7 mouse cellular contexts compared by ENCODE assay signal in genomic region chr8:107292119-107292927, GRCm38 (mm10). TPM values are rescaled to one million over a fixed set of nuclear protein-coding genes. Genes with fewer than 3 reads are reported as not detected.
DNase-seq lines count a peak whose midpoint lies in the region; TF ChIP-seq lines count a peak whose summit lies in the region.

No protein-coding gene starts in this region.

- DNase-seq in liver, adult 2 months (ENCODE audit: extremely low read depth, low read depth, low spot score) = no peak
- no peak for DNase-seq in liver
- DNase-seq in hindbrain, embryonic 10.5 days (ENCODE audit: low spot score) = peak; percentile 5
- DNase-seq in mesoderm, embryonic 11.5 days (ENCODE audit: low read depth, low spot score) = peak; percentile 33
- DNase-seq in spleen, postnatal 36 days (ENCODE audit: low spot score in 2 of 2) = no peak
- no peak for DNase-seq in frontal cortex, postnatal 25 days (ENCODE audit: low spot score in 2 of 2)

- TF ChIP-seq POLR2A in liver, adult 2 months (IDR thresholded peaks at IDR 0.05; ENCODE audit: extremely low read depth, insufficient read depth, low read length) = no peak
- TF ChIP-seq POLR2A in cortical plate, adult 2 months (IDR thresholded peaks at IDR 0.05; ENCODE audit: extremely low read depth, insufficient read depth, low read length) = no peak

- H3K36me3 ChIP-seq in liver, adult 2 months (ENCODE audit: control insufficient read depth, insufficient read depth, low read length) = no peaks in the 10 kb centered on the region
- H3K36me3 ChIP-seq in hindbrain, embryonic 10.5 days = no peaks in the 10 kb centered on the region

- no peaks in the 10 kb centered on the region for H3K9me3 ChIP-seq in hindbrain, embryonic 10.5 days

- peaks cover 4% of the 10 kb centered on the region; the same call in 1 of the 2 replicates for H3K79me2 ChIP-seq in liver, adult 2 months (ENCODE audit: control insufficient read depth, insufficient read depth, low read length)

- H3K4me3 ChIP-seq in liver, adult 2 months (ENCODE audit: insufficient read depth, low read depth, low read length) = peak overlapping the region; percentile 58
- peak overlapping the region; percentile 93 for H3K4me3 ChIP-seq in cortical plate, adult 2 months (ENCODE audit: insufficient read depth, low read length)
- peak overlapping the region; percentile 98 for H3K4me3 ChIP-seq in hindbrain, embryonic 10.5 days

- 62% methylated on average over 18 of the region's 18 CpGs for WGBS in liver, adult 2 months
- WGBS in hindbrain, embryonic 10.5 days = 60% methylated on average over 18 of the region's 18 CpGs

- H3K9ac ChIP-seq in liver, adult 2 months (ENCODE audit: low read depth, low read length) = peak overlapping the region; percentile 59

- peak overlapping the region; percentile 64 for H3K27ac ChIP-seq in liver, adult 2 months (replicated peaks; ENCODE audit: insufficient read depth, low read depth, low read length)
- H3K27ac ChIP-seq in cortical plate, adult 2 months (ENCODE audit: insufficient read depth, low read length) = peak overlapping the region; percentile 95
- H3K27ac ChIP-seq in hindbrain, embryonic 10.5 days = peak overlapping the region; percentile 98

- peak; percentile 43 for TF ChIP-seq CTCF in liver, adult 2 months (IDR thresholded peaks at IDR 0.05; ENCODE audit: low read depth, low read length)
- TF ChIP-seq CTCF in cortical plate, adult 2 months (IDR thresholded peaks at IDR 0.05; ENCODE audit: extremely low read depth, insufficient read depth, low read length) = no peak

- H3K27me3 ChIP-seq in liver, adult 2 months (ENCODE audit: control insufficient read depth, insufficient read depth, low read length) = no peaks in the 10 kb centered on the region
- no peaks in the 10 kb centered on the region for H3K27me3 ChIP-seq in hindbrain, embryonic 10.5 days (ENCODE audit: insufficient read depth, poor library complexity, severe bottlenecking)

- peaks cover 2% of the 10 kb centered on the region; the same call in 1 of the 2 replicates for H3K4me1 ChIP-seq in liver, adult 2 months (ENCODE audit: control insufficient read depth, insufficient read depth, low read length)
- no peaks in the 10 kb centered on the region; the same call in 1 of the 2 replicates for H3K4me1 ChIP-seq in cortical plate, adult 2 months (ENCODE audit: control insufficient read depth, insufficient read depth, low read length)
- peaks cover 22% of the 10 kb centered on the region for H3K4me1 ChIP-seq in hindbrain, embryonic 10.5 days (replicated peaks)

RNA-seq across cellular contexts. Expression of gene Nfat5, which starts 0.9 kb away (rescaled TPM):
- total RNA-seq in liver, adult 2 months (2014; rRNA removed) = 9.4 and 11.5 TPM in 2 replicates
- 5.6 and 9.7 TPM in 2 replicates for polyA plus RNA-seq in liver, adult 2 months (2012; rRNA removed)
- polyA plus RNA-seq in cortical plate, adult 2 months (2012; rRNA removed) = 34.9 and 36.0 TPM in 2 replicates
- polyA plus RNA-seq in hindbrain, embryonic 10.5 days (2016; fragmentation: Nextera tagmentation; extraction: Ambion mirVana) = 8.7 and 9.9 TPM in 2 replicates

Comparison
In these comparisons a context has a peak if more than half of its experiments do, and no peak if none do; other contexts are left out.
1. DNase-seq: peak in hindbrain, embryonic 10.5 days (single experiment) and mesoderm, embryonic 11.5 days (single experiment); none in liver, adult 2 months (single experiment), liver (single experiment), spleen, postnatal 36 days (0 of 2) and frontal cortex, postnatal 25 days (0 of 2).
2. Peak in every context shown above with its lines, with median percentiles within 50 percentile points of each other: H3K27ac ChIP-seq and H3K4me3 ChIP-seq.